Mouse (Mus musculus) neural tube, embryonic 12.5 days (tissue): ENCODE measurements around the gene Parp8. TPM values are rescaled to one million over a fixed set of nuclear protein-coding genes. Genes with fewer than 3 reads are reported as not detected.

Source experiments
- ATAC-seq: fragments of 200-750 bp; cut with Nextera tagmentation; 2 replicates; pipeline ENCODE4 v1.8.0; 2017; ENCODE audit warnings: low read depth, mild to moderate bottlenecking, moderate TSS enrichment, moderate library complexity; ENCODE audit not compliant: low FRiP score
- H3K27ac ChIP-seq: fragments of 300-500 bp; sonication (generic); 2 replicates; pipeline ENCODE4 v1.5.1; 2016
- H3K27me3 ChIP-seq: fragments of 300-500 bp; sonication (generic); replicated peaks from 2 replicates; pipeline ENCODE4 v1.6.1; 2016; ENCODE audit warnings: mild to moderate bottlenecking
- H3K36me3 ChIP-seq: fragments of 300-500 bp; sonication (generic); 2 replicates; pipeline ENCODE4 v1.6.1; 2016; ENCODE audit warnings: mild to moderate bottlenecking
- H3K4me1 ChIP-seq: fragments of 300-500 bp; sonication (generic); 2 replicates; pipeline ENCODE4 v1.6.1; 2016
- H3K4me2 ChIP-seq: fragments of 300-500 bp; sonication (generic); replicated peaks from 2 replicates; pipeline ENCODE4 v1.6.1; 2016; ENCODE audit warnings: mild to moderate bottlenecking
- H3K4me3 ChIP-seq: fragments of 300-500 bp; sonication (generic); 2 replicates; pipeline ENCODE4 v1.5.1; 2016
- H3K9ac ChIP-seq: fragments of 300-500 bp; sonication (generic); 2 replicates; pipeline ENCODE4 v1.6.1; 2016; ENCODE audit warnings: mild to moderate bottlenecking
- H3K9me3 ChIP-seq: fragments of 300-500 bp; sonication (generic); 2 replicates; pipeline ENCODE4 v1.6.1; 2016; ENCODE audit warnings: mild to moderate bottlenecking
- WGBS: fragments of 180-500 bp; shearing (Covaris S2); methylation state at CpG from one replicate; pipeline ENCODE4 v1.1.7; 2016; 5-methylcytosine and 5-hydroxymethylcytosine counted together
- polyA plus RNA-seq: library from polyadenylated mRNA; unstranded; fragments of >200 nt; fragmentation: Nextera tagmentation; extraction: Ambion mirVana; gene quantifications from 2 replicates; pipeline ENCODE4 v1.2.1, GENCODE M21; 2016

Parp8 gene
- polyA plus RNA-seq, 1 experiment from 2014 or later, result 17.3 TPM

- no peak overlapping the region for H3K27ac ChIP-seq
- no peak for ATAC-seq
- H3K4me2 ChIP-seq, result no peak overlapping the region
- 87% methylated on average over 8 of the region's 8 CpGs for WGBS
- H3K36me3 ChIP-seq, result no peaks in the 10 kb centered on the region
- no peak overlapping the region for H3K4me3 ChIP-seq
- H3K9ac ChIP-seq, result no peak overlapping the region
- H3K4me1 ChIP-seq, result no peaks in the 10 kb centered on the region
- 0 out of 2 replicates have a peak, but pooled peaks cover 4% of the 10 kb centered on the region for H3K9me3 ChIP-seq
- no peaks in the 10 kb centered on the region for H3K27me3 ChIP-seq
Measured at GRCm38 (mm10) chr13:117010143-117010542, 15.2 kb downstream of the Parp8 start.

GRCm38 (mm10) chr13:117008021-117009015 is 17.0 kb downstream of the Parp8 start:
- H3K9me3 ChIP-seq, result 0 out of 2 replicates have a peak, but pooled peaks cover 4% of the 10 kb centered on the region
- no peak overlapping the region for H3K27ac ChIP-seq
- no peak for ATAC-seq
- H3K4me2 ChIP-seq, result no peak overlapping the region
- 94% methylated on average over 9 of the region's 9 CpGs for WGBS
- H3K27me3 ChIP-seq, result no peaks in the 10 kb centered on the region
- no peaks in the 10 kb centered on the region for H3K4me1 ChIP-seq
- no peak overlapping the region for H3K9ac ChIP-seq
- H3K4me3 ChIP-seq, result no peak overlapping the region
- H3K36me3 ChIP-seq, result no peaks in the 10 kb centered on the region

- 89% methylated on average over 2 of the region's 2 CpGs for WGBS
- no peaks in the 10 kb centered on the region for H3K36me3 ChIP-seq
- no peaks in the 10 kb centered on the region for H3K4me1 ChIP-seq
- H3K9me3 ChIP-seq, result 0 out of 2 replicates have a peak, but pooled peaks cover 2% of the 10 kb centered on the region
- H3K4me3 ChIP-seq, result no peak overlapping the region
- no peak overlapping the region for H3K4me2 ChIP-seq
- ATAC-seq, result no peak
- no peaks in the 10 kb centered on the region for H3K27me3 ChIP-seq
- H3K27ac ChIP-seq, result no peak overlapping the region
- no peak overlapping the region for H3K9ac ChIP-seq
Measured at GRCm38 (mm10) chr13:117007566-117007965, 17.8 kb downstream of the Parp8 start.

- Histone ChIP-seq H3K4me3 (no peak overlapping the region), H3K9ac (no peak overlapping the region), H3K27me3 (no peaks in the 10 kb centered on the region), H3K27ac (no peak overlapping the region), H3K36me3 (no peaks in the 10 kb centered on the region), H3K4me1 (no peaks in the 10 kb centered on the region), H3K4me2 (no peak overlapping the region), H3K9me3 (no peaks in the 10 kb centered on the region)
- WGBS, result 50% methylated on average over 4 of the region's 4 CpGs
- no peak for ATAC-seq
Measured at GRCm38 (mm10) chr13:117006638-117007037, 18.7 kb downstream of the Parp8 start.

- Histone ChIP-seq H3K9me3 (no peaks in the 10 kb centered on the region), H3K4me3 (no peak overlapping the region), H3K4me1 (no peaks in the 10 kb centered on the region), H3K27ac (no peak overlapping the region), H3K36me3 (no peaks in the 10 kb centered on the region), H3K27me3 (no peaks in the 10 kb centered on the region), H3K9ac (no peak overlapping the region), H3K4me2 (no peak overlapping the region)
- WGBS, result 92% methylated on average over 3 of the region's 3 CpGs
- ATAC-seq, result no peak
Measured at GRCm38 (mm10) chr13:117000493-117000892, 24.8 kb downstream of the Parp8 start.

GRCm38 (mm10) chr13:116991560-116991959 is 33.8 kb downstream of the Parp8 start:
- Histone ChIP-seq H3K9me3 (no peaks in the 10 kb centered on the region), H3K36me3 (no peaks in the 10 kb centered on the region), H3K4me1 (no peaks in the 10 kb centered on the region), H3K9ac (no peak overlapping the region), H3K27ac (no peak overlapping the region), H3K4me2 (no peak overlapping the region), H3K4me3 (no peak overlapping the region), H3K27me3 (no peaks in the 10 kb centered on the region)
- WGBS, result 84% methylated on average over 7 of the region's 7 CpGs
- ATAC-seq, result no peak

- Histone ChIP-seq H3K4me1 (no peaks in the 10 kb centered on the region), H3K9ac (no peak overlapping the region), H3K27me3 (no peaks in the 10 kb centered on the region), H3K4me3 (no peak overlapping the region), H3K36me3 (no peaks in the 10 kb centered on the region), H3K4me2 (no peak overlapping the region), H3K27ac (no peak overlapping the region), H3K9me3 (no peaks in the 10 kb centered on the region)
- ATAC-seq, result no peak
- WGBS, result 87% methylated on average over 4 of the region's 4 CpGs
Measured at GRCm38 (mm10) chr13:116990327-116990726, 35.0 kb downstream of the Parp8 start.

- Histone ChIP-seq H3K27me3 (no peaks in the 10 kb centered on the region), H3K4me2 (no peak overlapping the region), H3K36me3 (no peaks in the 10 kb centered on the region), H3K9ac (no peak overlapping the region), H3K9me3 (no peaks in the 10 kb centered on the region), H3K27ac (no peak overlapping the region), H3K4me3 (no peak overlapping the region), H3K4me1 (no peaks in the 10 kb centered on the region)
- ATAC-seq, result no peak
- 67% methylated on average over 2 of the region's 2 CpGs for WGBS
Measured at GRCm38 (mm10) chr13:116988706-116989105, 36.6 kb downstream of the Parp8 start.

GRCm38 (mm10) chr13:116988208-116988607 is 37.1 kb downstream of the Parp8 start:
- no peak overlapping the region for H3K4me2 ChIP-seq
- H3K27me3 ChIP-seq, result no peaks in the 10 kb centered on the region
- no peak overlapping the region for H3K9ac ChIP-seq
- H3K4me1 ChIP-seq, result no peaks in the 10 kb centered on the region
- H3K9me3 ChIP-seq, result no peaks in the 10 kb centered on the region
- H3K4me3 ChIP-seq, result no peak overlapping the region
- ATAC-seq, result no peak
- H3K27ac ChIP-seq, result no peak overlapping the region
- H3K36me3 ChIP-seq, result no peaks in the 10 kb centered on the region
- WGBS, result 83% methylated on average over 7 of the region's 7 CpGs

- 62% methylated on average over 3 of the region's 3 CpGs for WGBS
- Histone ChIP-seq H3K27ac (no peak overlapping the region), H3K9ac (no peak overlapping the region), H3K4me2 (no peak overlapping the region), H3K4me1 (no peaks in the 10 kb centered on the region), H3K36me3 (no peaks in the 10 kb centered on the region), H3K4me3 (no peak overlapping the region), H3K9me3 (no peaks in the 10 kb centered on the region), H3K27me3 (no peaks in the 10 kb centered on the region)
- no peak for ATAC-seq
Measured at GRCm38 (mm10) chr13:116987284-116987683, 38.1 kb downstream of the Parp8 start.

- ATAC-seq, result no peak
- H3K4me2 ChIP-seq, result no peak overlapping the region
Measured at GRCm38 (mm10) chr13:116986658-116987057, 38.7 kb downstream of the Parp8 start.

GRCm38 (mm10) chr13:116974081-116974860 is 51.1 kb downstream of the Parp8 start:
- no peak overlapping the region for H3K27ac ChIP-seq
- ATAC-seq, result no peak
- 84% methylated on average over 7 of the region's 7 CpGs for WGBS
- no peak overlapping the region for H3K4me2 ChIP-seq
- H3K4me3 ChIP-seq, result no peak overlapping the region
- no peak overlapping the region for H3K9ac ChIP-seq
- H3K36me3 ChIP-seq, result no peaks in the 10 kb centered on the region
- no peaks in the 10 kb centered on the region for H3K27me3 ChIP-seq
- no peaks in the 10 kb centered on the region for H3K9me3 ChIP-seq
- no peaks in the 10 kb centered on the region for H3K4me1 ChIP-seq

More at GRCm38 (mm10) chr13:116986658-116987057, 38.7 kb downstream of the Parp8 start:
- H3K27me3 ChIP-seq, result no peaks in the 10 kb centered on the region
- no peak overlapping the region for H3K4me3 ChIP-seq
- H3K27ac ChIP-seq, result no peak overlapping the region
- WGBS, result 87% methylated on average over 7 of the region's 7 CpGs
- no peaks in the 10 kb centered on the region for H3K9me3 ChIP-seq
- H3K36me3 ChIP-seq, result no peaks in the 10 kb centered on the region
- H3K9ac ChIP-seq, result no peak overlapping the region
- H3K4me1 ChIP-seq, result no peaks in the 10 kb centered on the region
